Mouse (Mus musculus) G1E (cell line): Measurements from ENCODE around the gene Oprd1. TPM values are rescaled to one million over a fixed set of nuclear protein-coding genes. Genes with fewer than 3 reads are reported as not detected.

ENCODE experiments used
- ATAC-seq: 2 replicates; pipeline ENCODE4 v1.8.0; 2016; ENCODE audit warnings: mild to moderate bottlenecking; ENCODE audit not compliant: insufficient number of reproducible peaks, poor library complexity, low FRiP score, severe bottlenecking; ENCODE audit errors: extremely low read depth
- DNase-seq: peaks from one replicate; pipeline ENCODE4 v3.0.0; 2012; ENCODE audit warnings: low spot score
- H3K27me3 ChIP-seq: 2 replicates; pipeline ENCODE4 v1.6.1; 2012; ENCODE audit warnings: mild to moderate bottlenecking, low read length, inconsistent platforms; ENCODE audit not compliant: insufficient read depth
- H3K36me3 ChIP-seq: replicated peaks from 2 replicates; pipeline ENCODE3; 2012; ENCODE audit warnings: mild to moderate bottlenecking, inconsistent platforms
- H3K4me1 ChIP-seq: 2 replicates; pipeline ENCODE4 v1.6.1; 2012; ENCODE audit warnings: low read depth, low read length, inconsistent platforms, mixed read lengths; ENCODE audit not compliant: insufficient read depth
- H3K4me3 ChIP-seq: 2 replicates; pipeline ENCODE4 v1.5.1; 2012; ENCODE audit warnings: low read depth, mild to moderate bottlenecking, inconsistent platforms, low read length, moderate library complexity, mixed read lengths
- H3K9me3 ChIP-seq: replicated peaks from 2 replicates; pipeline ENCODE4 v1.6.1; 2012; ENCODE audit warnings: inconsistent platforms
- CTCF ChIP-seq: IDR thresholded peaks from 2 replicates; pipeline ENCODE4 v1.5.1; 2012; ENCODE audit warnings: low read depth, low read length, inconsistent platforms, mixed read lengths
- GATA1 ChIP-seq: IDR thresholded peaks from 2 replicates; pipeline ENCODE4 v1.6.1; 2012; ENCODE audit warnings: borderline replicate concordance, low read length, inconsistent platforms, mixed read lengths
- GATA2 ChIP-seq: IDR thresholded peaks from 2 replicates; pipeline ENCODE4 v1.6.1; 2012; ENCODE audit warnings: low read depth, low read length, inconsistent platforms, borderline replicate concordance
- POLR2AphosphoS5 ChIP-seq: IDR thresholded peaks from 2 replicates; pipeline ENCODE4 v1.6.1; 2012; ENCODE audit warnings: low read depth, low read length, inconsistent platforms; ENCODE audit not compliant: insufficient replicate concordance
- TAL1 ChIP-seq: conservative IDR thresholded peaks from 2 replicates; pipeline ENCODE4 v1.6.1; 2012; ENCODE audit warnings: low read depth, low read length, inconsistent platforms, mixed read lengths
- polyA plus RNA-seq: library from polyadenylated mRNA; stranded (reverse); fragments of >175 nt; gene quantifications from 2 replicates; pipeline ENCODE4 v1.2.3, GENCODE M21; 2012
- total RNA-seq, 2 experiments: library from RNA; stranded (forward) in 1 of 2; stranded (reverse) in 1 of 2; fragments of 200-1000 nt in 1 of 2; fragments of >200 nt in 1 of 2; fragmentation: Nextera tagmentation in 1 of 2; gene quantifications; 2 replicates each; pipeline ENCODE4 v1.2.3; 2014 to 2017

Oprd1 gene
- total and polyA plus RNA-seq, 3 experiments = 0.16 TPM; not detected in 2

GRCm38 (mm10) chr4:132099548-132099947 lies 44.7 kb downstream of the Oprd1 start:
- Histone ChIP-seq H3K4me3 (no peak overlapping the region), H3K9me3 (no peaks in the 10 kb centered on the region), H3K4me1 (no peaks in the 10 kb centered on the region; the same call in 1 of the 2 replicates), H3K27me3 (peaks cover 46% of the 10 kb centered on the region), H3K36me3 (no peaks in the 10 kb centered on the region)
- no peak for TF ChIP-seq GATA2
- TF ChIP-seq GATA1 = no peak
- no peak for TF ChIP-seq CTCF
- no peak for TF ChIP-seq TAL1
- no peak for TF ChIP-seq POLR2AphosphoS5
- DNase-seq = no peak
- no peak for ATAC-seq

- no peaks in the 10 kb centered on the region for H3K36me3 ChIP-seq
- DNase-seq (no peak), ATAC-seq (no peak)
- no peak overlapping the region for H3K4me3 ChIP-seq
- TF ChIP-seq TAL1 = no peak
- no peak for TF ChIP-seq GATA2
- no peak for TF ChIP-seq GATA1
- no peak for TF ChIP-seq POLR2AphosphoS5
- no peak for TF ChIP-seq CTCF
- H3K27me3 ChIP-seq = peaks cover 50% of the 10 kb centered on the region
- no peaks in the 10 kb centered on the region; the same call in 1 of the 2 replicates for H3K4me1 ChIP-seq
- 0 out of 2 replicates have a peak, but pooled peaks cover 2% of the 10 kb centered on the region for H3K9me3 ChIP-seq
These were observed 49.2 kb downstream of the Oprd1 start for GRCm38 (mm10) chr4:132095043-132095442.

GRCm38 (mm10) chr4:132093928-132094327 lies 50.4 kb downstream of the Oprd1 start:
- ATAC-seq = no peak
- Histone ChIP-seq H3K36me3 (no peaks in the 10 kb centered on the region), H3K27me3 (peaks cover 44% of the 10 kb centered on the region), H3K9me3 (0 out of 2 replicates have a peak, but pooled peaks cover 2% of the 10 kb centered on the region), H3K4me1 (no peaks in the 10 kb centered on the region; the same call in 1 of the 2 replicates), H3K4me3 (no peak overlapping the region)
- DNase-seq = no peak
- TF ChIP-seq GATA1 = no peak
- no peak for TF ChIP-seq GATA2
- TF ChIP-seq CTCF = no peak
- TF ChIP-seq TAL1 = no peak
- TF ChIP-seq POLR2AphosphoS5 = no peak

GRCm38 (mm10) chr4:132093136-132093535 lies 51.1 kb downstream of the Oprd1 start:
- no peak for DNase-seq
- peaks cover 41% of the 10 kb centered on the region for H3K27me3 ChIP-seq
- no peak for ATAC-seq
- TF ChIP-seq GATA2 (no peak), CTCF (no peak)
- no peak overlapping the region for H3K4me3 ChIP-seq
- peaks cover 2% of the 10 kb centered on the region; the same call in 1 of the 2 replicates for H3K4me1 ChIP-seq
- no peaks in the 10 kb centered on the region for H3K36me3 ChIP-seq
- H3K9me3 ChIP-seq = 0 out of 2 replicates have a peak, but pooled peaks cover 2% of the 10 kb centered on the region

- peaks cover 21% of the 10 kb centered on the region for H3K4me1 ChIP-seq
- ATAC-seq (no peak; the same call in 1 of the 2 replicates), DNase-seq (no peak)
- H3K9me3 ChIP-seq = 0 out of 2 replicates have a peak, but pooled peaks cover 2% of the 10 kb centered on the region
- no peak overlapping the region for H3K4me3 ChIP-seq
- peaks cover 23% of the 10 kb centered on the region for H3K27me3 ChIP-seq
- no peak for TF ChIP-seq POLR2AphosphoS5
- peak; percentile 89 for TF ChIP-seq CTCF
- no peak for TF ChIP-seq GATA1
- no peak for TF ChIP-seq TAL1
- no peak for TF ChIP-seq GATA2
- no peaks in the 10 kb centered on the region for H3K36me3 ChIP-seq
These were observed 55.4 kb downstream of the Oprd1 start for GRCm38 (mm10) chr4:132088921-132089320.

GRCm38 (mm10) chr4:132085114-132085513 lies 59.2 kb downstream of the Oprd1 start:
- no peak for DNase-seq
- Histone ChIP-seq H3K4me3 (no peak overlapping the region), H3K9me3 (no peaks in the 10 kb centered on the region), H3K27me3 (peaks cover 4% of the 10 kb centered on the region; the same call in 1 of the 2 replicates), H3K4me1 (peaks cover 26% of the 10 kb centered on the region), H3K36me3 (no peaks in the 10 kb centered on the region)
- TF ChIP-seq TAL1 (no peak), CTCF (no peak), POLR2AphosphoS5 (no peak), GATA1 (no peak), GATA2 (no peak)
- no peak for ATAC-seq
